Mouse (Mus musculus): ENCODE data around the gene Rbm3. TPM values are rescaled to one million over a fixed set of nuclear protein-coding genes. Genes with fewer than 3 reads are reported as not detected.

Gene Rbm3
- 461 to 615 TPM (median 557 TPM) in 4 replicates for total RNA-seq (2023; ENCODE audit: inconsistent age)

DNA sequence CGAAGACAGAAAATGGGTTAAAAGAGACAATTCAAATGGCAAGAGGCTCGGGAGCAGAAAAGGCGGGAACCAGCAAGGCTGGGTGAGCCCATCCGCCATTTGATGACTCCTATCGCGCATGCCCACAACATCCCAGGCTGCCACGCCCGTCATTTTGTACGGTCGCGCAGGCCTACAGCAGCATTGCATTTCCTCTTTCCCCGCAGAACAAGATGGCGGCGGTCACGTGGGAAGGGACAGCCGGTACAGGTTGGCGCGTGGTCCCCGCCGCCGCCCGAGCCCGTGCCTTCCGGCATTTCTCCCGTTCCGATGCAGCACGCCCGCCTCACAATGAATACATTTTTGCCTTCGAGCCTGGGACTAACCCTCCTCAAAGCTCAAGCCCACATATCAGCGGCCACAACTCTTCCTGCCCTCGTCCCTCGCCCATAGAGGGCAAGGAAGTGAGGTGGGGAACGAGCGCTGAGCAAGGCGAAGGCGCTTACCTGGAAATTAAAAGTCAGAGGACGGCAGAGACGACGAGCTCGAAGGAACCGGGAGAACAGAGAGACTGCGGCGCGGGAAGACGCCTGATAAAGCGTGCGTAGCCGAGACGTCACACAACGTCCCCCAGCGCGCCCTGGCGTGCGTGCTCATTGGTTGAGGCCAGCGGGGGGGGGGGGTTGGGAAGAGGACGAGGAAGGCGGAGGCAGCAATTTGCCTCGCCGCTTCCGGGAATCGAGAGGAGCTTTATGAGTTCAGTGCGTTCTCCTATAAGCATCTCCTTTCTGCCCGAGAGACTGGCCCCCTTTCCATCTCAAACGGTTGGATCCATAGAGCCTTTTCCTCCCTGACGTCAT, at the start of gene Rbm3:
Gene Rbm3, minus strand, starts transcription at position 728 of the 839 bp plus-strand sequence.

DNA sequence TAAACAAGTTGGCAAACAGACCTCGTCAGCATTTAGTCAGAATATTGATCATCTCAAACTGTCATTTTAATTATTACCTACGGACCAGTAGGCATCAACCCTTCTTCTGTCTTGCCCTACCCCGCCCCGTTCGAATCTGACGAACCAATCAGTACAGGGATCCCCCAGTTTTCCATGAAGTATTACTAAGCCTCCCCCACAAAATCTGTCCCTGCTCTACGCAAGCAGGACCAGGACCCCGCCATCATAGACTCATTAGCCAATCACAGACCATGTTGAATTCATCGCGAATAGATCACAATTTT, 47.7 kb upstream of the Rbm3 start, which contains the start of gene Ebp:
Gene Ebp, minus strand, starts transcription at position 94 of the 305 bp plus-strand sequence.

DNA sequence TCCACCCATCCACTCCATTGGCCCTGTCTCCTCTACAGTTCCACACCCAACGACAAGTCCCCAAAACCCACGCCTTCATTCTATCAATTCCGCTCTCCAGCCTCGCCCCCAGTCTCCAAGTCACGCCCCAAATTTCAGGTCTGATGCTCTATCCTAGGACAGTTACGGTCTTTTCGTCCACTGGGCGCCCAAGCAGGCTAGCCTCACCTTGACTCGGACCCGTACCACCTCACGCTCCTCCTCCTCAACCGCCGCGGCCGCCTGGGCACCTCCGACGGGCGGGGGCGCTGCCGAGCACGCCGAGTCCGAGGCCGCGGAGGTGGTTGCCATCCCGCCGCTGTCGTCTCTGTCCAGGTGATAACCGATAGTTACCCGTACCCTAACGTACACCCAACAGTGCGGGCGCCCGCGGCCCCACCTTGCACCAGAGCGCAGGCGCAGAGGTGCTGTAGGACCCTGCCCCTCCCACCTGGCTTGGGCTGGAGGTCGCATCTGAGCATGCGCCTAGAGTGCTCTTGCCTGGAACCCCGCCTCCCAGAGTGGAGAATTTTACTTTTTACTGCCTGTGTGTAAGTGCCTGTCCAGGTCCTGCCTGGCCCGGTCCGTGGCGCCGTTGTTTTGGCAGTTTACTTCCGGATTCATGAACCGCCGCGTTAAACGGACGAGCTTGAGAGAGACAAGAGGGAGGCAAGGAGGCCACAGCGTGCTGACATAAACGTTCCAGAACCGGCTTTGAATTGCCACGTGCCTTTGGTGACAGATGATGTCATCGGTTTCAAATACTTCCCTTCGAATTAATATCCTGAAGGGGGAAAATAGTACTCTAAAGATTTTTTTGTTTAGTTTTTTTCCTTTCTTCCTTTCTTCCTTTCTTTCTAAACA, 30.1 kb upstream of the Rbm3 start, which contains the start of gene Tbc1d25:
Gene Tbc1d25, minus strand, starts transcription at position 678 of the 882 bp plus-strand sequence.

DNA sequence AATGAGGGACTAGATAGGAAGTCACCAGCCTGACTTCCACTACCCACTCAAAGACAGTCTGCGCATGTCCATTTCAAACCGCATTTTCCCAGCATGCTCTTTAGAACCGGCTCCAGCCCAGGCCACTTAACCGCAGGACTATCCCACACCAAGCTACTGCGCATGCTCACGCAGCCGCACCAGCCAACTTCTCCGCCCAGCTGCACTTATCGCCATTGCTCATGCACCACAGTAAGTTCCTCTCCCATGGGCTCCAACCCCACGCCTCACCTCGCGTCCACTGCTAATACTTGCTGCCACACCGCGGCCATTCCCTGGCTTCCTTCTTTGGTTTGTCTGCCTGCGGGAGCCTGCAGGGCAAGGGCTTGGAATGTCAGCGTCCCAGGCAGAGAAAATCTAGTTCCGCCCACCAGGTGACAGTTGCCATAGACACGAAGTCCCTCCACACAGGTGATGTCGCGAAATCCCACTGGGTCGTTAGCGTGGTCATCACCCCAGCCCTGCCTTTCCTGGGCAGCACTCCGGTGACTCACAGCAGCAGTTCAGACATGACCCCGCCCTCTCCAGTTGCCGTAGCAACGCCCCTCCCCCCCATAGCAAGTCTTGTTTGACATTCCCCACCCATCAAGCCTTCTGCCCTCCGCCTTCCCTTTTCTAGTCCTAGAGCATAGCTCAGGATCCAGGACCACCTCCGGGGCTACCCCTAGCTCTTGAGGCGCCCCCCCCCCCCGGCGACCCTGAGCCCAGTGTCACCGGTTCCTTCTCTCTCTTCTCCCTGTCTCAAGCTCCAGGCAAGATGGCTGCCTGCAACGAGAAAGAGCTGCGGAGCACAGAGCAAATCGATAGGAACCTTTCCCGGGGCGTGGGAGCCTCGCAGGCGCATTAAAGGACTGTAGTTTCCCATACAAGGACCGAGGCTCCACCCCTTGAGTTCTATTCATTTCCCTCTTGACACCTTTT, 13.4 kb downstream of the Rbm3 start, which contains the start of gene Wdr13:
Gene Wdr13, minus strand, starts transcription at position 876 of the 960 bp plus-strand sequence.

GRCm38 (mm10) chrX:8090346-8090953, 55.2 kb downstream of the Rbm3 start, which contains the start of gene Was:
Gene Was, minus strand, starts transcription at chrX:8090498.

Other genes with a start within 250 kb of the Rbm3 start
- 113 to 127 TPM (median 121 TPM) in 4 replicates for gene Pqbp1, start 246.6 kb downstream of the Rbm3 start, total RNA-seq (2023; ENCODE audit: inconsistent age)
- gene Timm17b, start 246.5 kb downstream of the Rbm3 start, total RNA-seq (2023; ENCODE audit: inconsistent age), result 53.6 to 58.6 TPM (median 56.2 TPM) in 4 replicates
- not detected in 4 replicates for gene Gm10491, start 238.0 kb downstream of the Rbm3 start, total RNA-seq (2023; ENCODE audit: inconsistent age)
- gene Gm10490, start 236.3 kb downstream of the Rbm3 start, total RNA-seq (2023; ENCODE audit: inconsistent age), result not detected in 4 replicates
- gene Pcsk1n, start 226.1 kb downstream of the Rbm3 start, total RNA-seq (2023; ENCODE audit: inconsistent age), result not detected in 4 replicates
- not detected in 4 replicates for gene Eras, start 217.3 kb downstream of the Rbm3 start, total RNA-seq (2023; ENCODE audit: inconsistent age)
- gene Hdac6, start 198.0 kb downstream of the Rbm3 start, total RNA-seq (2023; ENCODE audit: inconsistent age), result 16.5 to 22.4 TPM (median 19.2 TPM) in 4 replicates
- gene Gata1, start 167.8 kb downstream of the Rbm3 start, total RNA-seq (2023; ENCODE audit: inconsistent age), result 0.26 to 0.99 TPM in 2 of 4 replicates, not detected in the others
- not detected in 4 replicates for gene Glod5, start 127.4 kb downstream of the Rbm3 start, total RNA-seq (2023; ENCODE audit: inconsistent age)
- 26.1 to 33.5 TPM (median 29.6 TPM) in 4 replicates for gene Suv39h1, start 71.1 kb downstream of the Rbm3 start, total RNA-seq (2023; ENCODE audit: inconsistent age)
- gene Was, start 55.4 kb downstream of the Rbm3 start, total RNA-seq (2023; ENCODE audit: inconsistent age), result 131 to 137 TPM (median 136 TPM) in 4 replicates
- gene Wdr13, start 13.0 kb downstream of the Rbm3 start, total RNA-seq (2023; ENCODE audit: inconsistent age), result 32.3 to 39.6 TPM (median 36.3 TPM) in 4 replicates
- gene Tbc1d25, start 30.3 kb upstream of the Rbm3 start, total RNA-seq (2023; ENCODE audit: inconsistent age), result 22.8 to 25.2 TPM (median 23.9 TPM) in 4 replicates
- gene Ebp, start 47.6 kb upstream of the Rbm3 start, total RNA-seq (2023; ENCODE audit: inconsistent age), result 33.9 to 47.7 TPM (median 38.6 TPM) in 4 replicates
- gene Porcn, start 60.6 kb upstream of the Rbm3 start, total RNA-seq (2023; ENCODE audit: inconsistent age), result not detected in 4 replicates
- gene Ftsj1, start 106.5 kb upstream of the Rbm3 start, total RNA-seq (2023; ENCODE audit: inconsistent age), result 13.7 to 16.0 TPM (median 14.8 TPM) in 4 replicates
- not detected in 4 replicates for gene Slc38a5, start 125.3 kb upstream of the Rbm3 start, total RNA-seq (2023; ENCODE audit: inconsistent age)
- not detected in 4 replicates for gene Ssxb10, start 181.5 kb upstream of the Rbm3 start, total RNA-seq (2023; ENCODE audit: inconsistent age)
- gene Ssxb9, start 221.1 kb upstream of the Rbm3 start, total RNA-seq (2023; ENCODE audit: inconsistent age), result not detected in 4 replicates

Measured in B cell, adult (primary cell).